Mouse (Mus musculus): Measurements from ENCODE around the gene Mob1a.

The Mob1a gene

DNA sequence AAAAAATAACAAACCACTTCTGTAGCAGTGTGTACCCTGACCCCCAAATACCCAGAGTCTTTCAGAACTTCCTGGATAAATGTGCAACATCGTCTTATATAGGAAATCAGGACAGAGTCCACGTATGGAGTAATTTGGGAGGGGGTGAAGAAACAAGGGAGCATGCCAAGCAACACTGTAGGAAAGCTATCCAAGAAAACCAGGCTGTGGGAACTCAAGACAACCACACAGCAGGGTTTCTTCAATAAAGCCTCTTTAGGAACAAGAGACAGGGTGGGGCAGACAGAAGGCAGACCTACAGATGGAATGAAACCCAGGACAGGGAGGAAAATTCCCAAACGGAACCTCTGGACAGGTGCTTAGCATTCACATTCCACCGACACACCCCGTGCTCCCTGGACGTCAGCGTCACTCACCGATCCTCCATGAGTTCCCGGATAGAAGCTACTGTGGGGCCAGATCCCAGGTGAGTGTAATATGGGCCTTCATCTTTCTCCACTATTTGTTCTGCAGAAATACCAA lies 59.8 kb downstream of the Mob1a start:
- DNase-seq (ENCODE audit: low read depth) = no peak

DNA sequence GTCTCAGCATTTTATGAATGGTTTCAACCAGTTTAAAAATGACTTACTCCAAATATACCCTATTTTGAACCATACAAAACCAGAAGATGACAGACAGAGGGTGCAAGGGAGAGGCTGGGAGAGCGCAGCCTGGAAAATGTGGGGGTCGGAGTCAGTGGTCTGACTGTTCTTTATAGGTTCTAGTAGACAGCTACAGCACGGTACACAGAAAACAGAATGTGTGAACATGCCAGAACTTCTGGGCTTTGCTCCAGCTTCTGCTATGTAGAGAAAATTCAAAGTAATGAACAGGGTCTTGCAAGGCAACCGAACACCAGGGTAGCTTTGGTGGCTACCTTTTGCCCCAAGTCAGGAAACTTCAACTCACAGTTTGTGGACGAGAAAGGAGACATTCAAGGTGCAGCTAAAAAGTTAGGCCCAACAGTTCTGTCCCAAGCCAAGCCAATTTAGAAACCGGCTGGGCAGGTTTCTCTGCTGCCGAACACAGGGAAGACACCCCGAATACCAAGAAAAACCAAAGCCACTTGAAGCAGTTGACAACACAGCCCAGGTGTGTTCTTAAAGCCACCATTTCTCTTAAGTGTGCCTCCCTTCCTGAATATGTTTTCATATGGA lies 66.5 kb downstream of the Mob1a start:
- DNase-seq (ENCODE audit: low read depth) = peak; percentile 30

Data from NIH3T3 (cell line).